Mouse (Mus musculus): ENCODE results near the gene Plxnc1. TPM values are rescaled to one million over a fixed set of nuclear protein-coding genes. Genes with fewer than 3 reads are reported as not detected.

Gene Plxnc1
- polyA plus RNA-seq, 1 experiment = 1.5 TPM

- H3K4me3 ChIP-seq (ENCODE audit: insufficient read depth, low read depth, low read length) = no peak overlapping the region
- 45% methylated on average over 6 of the region's 6 CpGs for WGBS
- no peaks in the 10 kb centered on the region; the same call in 1 of the 2 replicates for H3K27me3 ChIP-seq (replicated peaks; ENCODE audit: control insufficient read depth, insufficient read depth, low read length)
- no peaks in the 10 kb centered on the region for H3K36me3 ChIP-seq (ENCODE audit: control insufficient read depth, insufficient read depth, low read length)
- no peaks in the 10 kb centered on the region for H3K4me1 ChIP-seq (ENCODE audit: control insufficient read depth, insufficient read depth, low read length)
- TF ChIP-seq POLR2A (IDR thresholded peaks at IDR 0.05; ENCODE audit: low read depth, low read length) = no peak
- no peak for TF ChIP-seq CTCF (conservative IDR thresholded peaks at IDR 0.05; ENCODE audit: insufficient read depth, insufficient read length, low read depth, low read length)
- no peak for DNase-seq
- no peak overlapping the region for H3K27ac ChIP-seq (ENCODE audit: insufficient read depth, low read depth, low read length)
These were observed 25.6 kb upstream of the Plxnc1 start for GRCm38 (mm10) chr10:94970221-94970620.

GRCm38 (mm10) chr10:94967468-94967867, 22.8 kb upstream of the Plxnc1 start:
- Histone ChIP-seq H3K27me3 (replicated peaks; ENCODE audit: control insufficient read depth, insufficient read depth, low read length) (no peaks in the 10 kb centered on the region; the same call in 1 of the 2 replicates), H3K27ac (ENCODE audit: insufficient read depth, low read depth, low read length) (no peak overlapping the region), H3K4me3 (ENCODE audit: insufficient read depth, low read depth, low read length) (no peak overlapping the region), H3K4me1 (ENCODE audit: control insufficient read depth, insufficient read depth, low read length) (no peaks in the 10 kb centered on the region), H3K36me3 (ENCODE audit: control insufficient read depth, insufficient read depth, low read length) (no peaks in the 10 kb centered on the region)
- TF ChIP-seq CTCF (conservative IDR thresholded peaks at IDR 0.05; ENCODE audit: insufficient read depth, insufficient read length, low read depth, low read length) (no peak), POLR2A (IDR thresholded peaks at IDR 0.05; ENCODE audit: low read depth, low read length) (no peak)
- WGBS = 90% methylated on average over 7 of the region's 7 CpGs
- DNase-seq = no peak

- Histone ChIP-seq H3K27ac (ENCODE audit: insufficient read depth, low read depth, low read length) (no peak overlapping the region), H3K36me3 (ENCODE audit: control insufficient read depth, insufficient read depth, low read length) (no peaks in the 10 kb centered on the region), H3K4me3 (ENCODE audit: insufficient read depth, low read depth, low read length) (no peak overlapping the region), H3K4me1 (ENCODE audit: control insufficient read depth, insufficient read depth, low read length) (no peaks in the 10 kb centered on the region), H3K27me3 (replicated peaks; ENCODE audit: control insufficient read depth, insufficient read depth, low read length) (no peaks in the 10 kb centered on the region)
- no peak for DNase-seq
- 89% methylated on average over 7 of the region's 7 CpGs for WGBS
- no peak for TF ChIP-seq POLR2A (IDR thresholded peaks at IDR 0.05; ENCODE audit: low read depth, low read length)
These were observed 22.2 kb upstream of the Plxnc1 start for GRCm38 (mm10) chr10:94966789-94967188.

GRCm38 (mm10) chr10:94965093-94965492, 20.5 kb upstream of the Plxnc1 start:
- no peak for DNase-seq
- H3K27ac ChIP-seq (ENCODE audit: insufficient read depth, low read depth, low read length) = no peak overlapping the region
- WGBS = 92% methylated on average over 3 of the region's 3 CpGs
- no peaks in the 10 kb centered on the region for H3K4me1 ChIP-seq (ENCODE audit: control insufficient read depth, insufficient read depth, low read length)
- no peaks in the 10 kb centered on the region for H3K36me3 ChIP-seq (ENCODE audit: control insufficient read depth, insufficient read depth, low read length)
- H3K4me3 ChIP-seq (ENCODE audit: insufficient read depth, low read depth, low read length) = no peak overlapping the region
- 0 out of 2 replicates have a peak, but pooled peaks have one; percentile 27 for TF ChIP-seq CTCF (conservative IDR thresholded peaks at IDR 0.05; ENCODE audit: insufficient read depth, insufficient read length, low read depth, low read length)
- no peak for TF ChIP-seq POLR2A (IDR thresholded peaks at IDR 0.05; ENCODE audit: low read depth, low read length)
- H3K27me3 ChIP-seq (replicated peaks; ENCODE audit: control insufficient read depth, insufficient read depth, low read length) = no peaks in the 10 kb centered on the region

- 82% methylated on average over 10 of the region's 10 CpGs for WGBS
- no peaks in the 10 kb centered on the region for H3K36me3 ChIP-seq (ENCODE audit: control insufficient read depth, insufficient read depth, low read length)
- H3K27me3 ChIP-seq (replicated peaks; ENCODE audit: control insufficient read depth, insufficient read depth, low read length) = no peaks in the 10 kb centered on the region
- TF ChIP-seq POLR2A (IDR thresholded peaks at IDR 0.05; ENCODE audit: low read depth, low read length) = no peak
- no peak for TF ChIP-seq CTCF (conservative IDR thresholded peaks at IDR 0.05; ENCODE audit: insufficient read depth, insufficient read length, low read depth, low read length)
- no peaks in the 10 kb centered on the region for H3K4me1 ChIP-seq (ENCODE audit: control insufficient read depth, insufficient read depth, low read length)
- H3K27ac ChIP-seq (ENCODE audit: insufficient read depth, low read depth, low read length) = no peak overlapping the region
- DNase-seq = no peak
- H3K4me3 ChIP-seq (ENCODE audit: insufficient read depth, low read depth, low read length) = no peak overlapping the region
These were observed 17.4 kb upstream of the Plxnc1 start for GRCm38 (mm10) chr10:94962005-94962404.

- no peak for DNase-seq
- Histone ChIP-seq H3K4me1 (ENCODE audit: control insufficient read depth, insufficient read depth, low read length) (no peaks in the 10 kb centered on the region), H3K27me3 (replicated peaks; ENCODE audit: control insufficient read depth, insufficient read depth, low read length) (no peaks in the 10 kb centered on the region), H3K4me3 (ENCODE audit: insufficient read depth, low read depth, low read length) (no peak overlapping the region), H3K36me3 (ENCODE audit: control insufficient read depth, insufficient read depth, low read length) (no peaks in the 10 kb centered on the region), H3K27ac (ENCODE audit: insufficient read depth, low read depth, low read length) (no peak overlapping the region)
- 78% methylated on average over 11 of the region's 11 CpGs for WGBS
- TF ChIP-seq POLR2A (IDR thresholded peaks at IDR 0.05; ENCODE audit: low read depth, low read length) (no peak), CTCF (conservative IDR thresholded peaks at IDR 0.05; ENCODE audit: insufficient read depth, insufficient read length, low read depth, low read length) (no peak)
These were observed 16.6 kb upstream of the Plxnc1 start for GRCm38 (mm10) chr10:94961283-94961682.

GRCm38 (mm10) chr10:94958311-94958710, 13.7 kb upstream of the Plxnc1 start:
- TF ChIP-seq CTCF (conservative IDR thresholded peaks at IDR 0.05; ENCODE audit: insufficient read depth, insufficient read length, low read depth, low read length) = peak; percentile 64
- TF ChIP-seq POLR2A (IDR thresholded peaks at IDR 0.05; ENCODE audit: low read depth, low read length) = no peak
- H3K4me1 ChIP-seq (ENCODE audit: control insufficient read depth, insufficient read depth, low read length) = no peaks in the 10 kb centered on the region
- no peak overlapping the region for H3K4me3 ChIP-seq (ENCODE audit: insufficient read depth, low read depth, low read length)
- H3K27me3 ChIP-seq (replicated peaks; ENCODE audit: control insufficient read depth, insufficient read depth, low read length) = no peaks in the 10 kb centered on the region
- H3K27ac ChIP-seq (ENCODE audit: insufficient read depth, low read depth, low read length) = no peak overlapping the region
- DNase-seq = peak; percentile 52
- WGBS = 8% methylated on average over 7 of the region's 7 CpGs
- H3K36me3 ChIP-seq (ENCODE audit: control insufficient read depth, insufficient read depth, low read length) = no peaks in the 10 kb centered on the region

GRCm38 (mm10) chr10:94957705-94958104, 13.1 kb upstream of the Plxnc1 start:
- Histone ChIP-seq H3K4me3 (ENCODE audit: insufficient read depth, low read depth, low read length) (no peak overlapping the region), H3K27me3 (replicated peaks; ENCODE audit: control insufficient read depth, insufficient read depth, low read length) (no peaks in the 10 kb centered on the region), H3K4me1 (ENCODE audit: control insufficient read depth, insufficient read depth, low read length) (no peaks in the 10 kb centered on the region), H3K36me3 (ENCODE audit: control insufficient read depth, insufficient read depth, low read length) (no peaks in the 10 kb centered on the region), H3K27ac (ENCODE audit: insufficient read depth, low read depth, low read length) (no peak overlapping the region)
- WGBS = 89% methylated on average over 7 of the region's 7 CpGs
- TF ChIP-seq CTCF (conservative IDR thresholded peaks at IDR 0.05; ENCODE audit: insufficient read depth, insufficient read length, low read depth, low read length) (no peak), POLR2A (IDR thresholded peaks at IDR 0.05; ENCODE audit: low read depth, low read length) (no peak)
- no peak for DNase-seq

Measured in kidney, adult 2 months (tissue).